Mouse (Mus musculus) megakaryocyte progenitor cell, adult 5-6 weeks (primary cell): ENCODE measurements at regions not wholly inside any gene's neighbourhood (a gene's known extent, or its start where the extent isn't known, plus 50 kb on each side); places are given as distances from the start of the nearest gene placed in this dataset.
A peak's percentile ranks its signal among the peaks of the same experiment; 100 is the strongest.

Source experiments
- ATAC-seq: replicated peaks from 2 replicates; pipeline ENCODE4 v1.8.0; 2016; ENCODE audit warnings: mild to moderate bottlenecking, moderate TSS enrichment, inconsistent platforms; ENCODE audit not compliant: poor library complexity

GRCm38 (mm10) chr11:25156705-25157104 is 1053.9 kb downstream of the 5730522E02Rik start:
- ATAC-seq = no peak

- no peak for ATAC-seq
Observed at GRCm38 (mm10) chr11:25157135-25157860, 1053.3 kb downstream of the 5730522E02Rik start.

GRCm38 (mm10) chr11:25157861-25158245 is 1052.7 kb downstream of the 5730522E02Rik start:
- no peak for ATAC-seq

GRCm38 (mm10) chr11:25158884-25159283 is 1051.7 kb downstream of the 5730522E02Rik start:
- 0 out of 2 replicates have a peak, but pooled peaks have one; percentile 63 for ATAC-seq

GRCm38 (mm10) chr11:25167939-25168338 is 1042.6 kb downstream of the 5730522E02Rik start:
- no peak for ATAC-seq

GRCm38 (mm10) chr11:25171048-25171447 is 1039.5 kb downstream of the 5730522E02Rik start:
- no peak for ATAC-seq
